Mouse (Mus musculus) embryonic fibroblast, embryonic 13.5 days (primary cell): ENCODE data around the gene Akt3. TPM values are rescaled to one million over a fixed set of nuclear protein-coding genes. Genes with fewer than 3 reads are reported as not detected.
A peak's percentile ranks its signal among the peaks of the same experiment; 100 is the strongest.

Experiments used
- H3K27ac ChIP-seq: 2 replicates; pipeline ENCODE4 v1.5.1; 2012; ENCODE audit warnings: low read length, control low read depth, inconsistent platforms; ENCODE audit not compliant: insufficient read depth
- H3K4me1 ChIP-seq: 2 replicates; pipeline ENCODE4 v1.6.1; 2011; ENCODE audit warnings: low read length; ENCODE audit not compliant: control insufficient read depth, insufficient read depth
- H3K4me3 ChIP-seq: 2 replicates; pipeline ENCODE4 v1.5.1; 2011; ENCODE audit warnings: mild to moderate bottlenecking, control low read depth, low read length; ENCODE audit not compliant: insufficient read depth
- CTCF ChIP-seq: IDR thresholded peaks from 2 replicates; pipeline ENCODE4 v1.5.1; 2011; ENCODE audit warnings: mild to moderate bottlenecking, control low read depth, low read length, moderate library complexity, borderline replicate concordance; ENCODE audit not compliant: insufficient read depth
- POLR2A ChIP-seq: IDR thresholded peaks from 2 replicates; pipeline ENCODE4 v1.6.1; 2011; ENCODE audit warnings: low read depth, mild to moderate bottlenecking, control low read depth, low read length, moderate library complexity
- polyA plus RNA-seq: library from polyadenylated mRNA; stranded (reverse); fragments of >200 nt; gene quantifications from 2 replicates; pipeline ENCODE4 v1.2.4, GENCODE M21; 2011; ENCODE audit warnings: low read depth; ENCODE audit not compliant: missing spikeins, insufficient read length

Gene Akt3
- polyA plus RNA-seq, 1 experiment: 44.7 TPM

DNA sequence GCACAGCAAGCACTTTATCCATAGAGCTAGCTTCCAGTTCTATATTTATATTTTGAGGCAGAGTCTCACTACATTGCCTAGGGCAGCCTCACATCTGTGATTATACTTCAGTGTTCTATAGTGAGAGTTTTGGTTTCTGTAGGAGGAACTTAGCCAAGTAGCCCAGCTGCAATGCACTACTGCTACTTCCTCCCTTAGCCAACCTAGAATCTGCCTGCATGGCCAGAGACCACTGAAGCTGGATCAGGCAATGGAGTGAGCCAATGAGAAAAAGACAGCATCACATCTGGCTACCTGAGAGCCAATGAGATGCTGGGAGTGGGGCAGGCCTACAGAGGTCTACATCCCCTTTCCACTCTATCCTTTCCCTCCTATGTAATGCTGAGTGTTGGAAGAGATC lies 192.3 kb downstream of the Akt3 start:
- H3K27ac ChIP-seq: no peak overlapping the region
- TF ChIP-seq POLR2A (no peak), CTCF (no peak)
- H3K4me3 ChIP-seq: no peak overlapping the region
- no peaks in the 10 kb centered on the region for H3K4me1 ChIP-seq

DNA sequence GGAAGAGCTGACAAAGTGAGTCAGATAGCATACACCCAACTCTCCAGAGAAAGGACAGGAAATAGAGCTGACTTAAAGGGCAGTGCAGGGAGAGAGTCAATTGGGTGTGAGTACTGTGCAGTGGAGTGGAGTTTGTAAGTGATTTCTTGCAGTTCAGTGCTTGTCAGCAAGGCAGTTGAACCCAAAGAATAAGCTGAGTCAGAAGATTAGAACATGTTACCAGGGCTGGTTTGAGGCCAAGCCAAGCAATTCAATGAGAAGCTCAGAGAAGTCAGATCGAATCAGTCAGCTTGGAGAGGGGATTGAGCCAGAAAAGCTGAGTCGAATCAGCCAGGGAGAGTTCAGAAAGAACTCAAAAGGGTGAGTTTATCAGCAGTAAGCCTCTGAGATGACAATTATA lies 196.2 kb downstream of the Akt3 start:
- TF ChIP-seq POLR2A: no peak
- no peak for TF ChIP-seq CTCF
- 0 out of 2 replicates have a peak overlapping the region, but pooled peaks have one; percentile 5 for H3K27ac ChIP-seq
- H3K4me3 ChIP-seq: no peak overlapping the region
- no peaks in the 10 kb centered on the region for H3K4me1 ChIP-seq

DNA sequence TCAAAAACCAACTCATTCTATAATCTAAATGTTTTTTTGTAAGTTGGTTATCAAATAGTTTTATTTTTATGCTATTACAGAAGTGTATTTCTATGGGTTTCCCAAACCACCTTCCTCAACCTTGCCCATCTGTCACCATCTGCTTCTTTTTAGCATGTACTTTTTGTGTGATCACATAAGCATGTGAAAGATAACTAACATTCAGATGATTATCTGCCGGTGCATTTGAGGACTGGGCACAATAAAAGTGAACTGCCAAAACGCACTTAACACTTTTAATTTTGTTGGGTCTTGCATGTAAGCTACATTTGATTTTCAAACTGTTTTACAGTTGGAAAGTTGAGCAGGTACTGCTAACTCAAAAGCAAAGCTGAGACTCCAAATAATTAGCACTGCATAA lies 203.1 kb downstream of the Akt3 start:
- TF ChIP-seq POLR2A (no peak), CTCF (no peak)
- no peak overlapping the region for H3K4me3 ChIP-seq
- H3K27ac ChIP-seq: no peak overlapping the region
- H3K4me1 ChIP-seq: no peaks in the 10 kb centered on the region

DNA sequence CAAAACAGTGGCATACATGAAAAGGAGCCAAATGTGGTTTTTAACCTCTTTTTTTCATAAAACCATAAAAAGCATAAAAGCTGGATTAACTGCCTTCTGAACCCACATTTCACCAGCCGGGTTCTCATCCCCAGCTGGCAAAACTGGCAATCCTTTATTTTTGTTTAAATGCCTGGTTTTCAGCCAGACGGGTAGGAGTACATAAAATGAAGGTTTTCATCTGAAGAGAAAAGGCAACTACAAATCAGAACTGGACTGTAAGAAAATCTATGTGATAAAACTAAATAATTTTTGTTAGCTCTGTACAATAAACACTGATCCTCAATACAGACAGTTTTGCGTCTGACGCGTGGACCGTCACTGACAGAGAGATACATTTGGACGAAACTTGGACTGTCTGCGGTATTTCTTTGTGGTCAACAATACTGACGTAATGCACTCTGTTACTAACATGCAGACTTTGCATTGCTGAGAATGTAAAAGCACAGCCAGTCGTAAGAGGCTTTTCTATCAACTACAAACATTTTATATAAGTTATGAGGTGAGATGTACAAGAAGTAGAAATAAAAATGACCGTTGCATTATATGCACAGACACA lies 206.5 kb downstream of the Akt3 start:
- TF ChIP-seq POLR2A: no peak
- no peak for TF ChIP-seq CTCF
- Histone ChIP-seq H3K4me3 (no peak overlapping the region), H3K4me1 (no peaks in the 10 kb centered on the region), H3K27ac (peak overlapping the region; percentile 51)

DNA sequence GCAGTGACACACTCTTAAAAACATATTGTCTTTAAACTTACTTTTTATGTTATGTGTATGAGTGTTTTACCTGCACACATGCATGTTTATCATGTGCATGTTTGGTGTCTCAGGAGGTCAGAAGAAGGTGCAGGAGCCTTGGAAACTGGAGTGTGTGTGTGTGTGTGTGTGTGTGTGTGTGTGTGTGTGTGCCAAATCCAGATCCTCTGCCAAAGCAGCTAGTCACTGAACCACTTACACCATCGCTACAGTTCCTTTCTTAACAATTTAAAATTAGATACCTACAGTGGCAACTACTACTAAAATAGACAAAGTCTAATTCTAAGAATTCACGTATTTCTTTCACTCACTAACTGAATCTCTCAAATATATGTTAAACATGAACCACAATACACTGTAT lies 209.2 kb downstream of the Akt3 start:
- no peak for TF ChIP-seq CTCF
- TF ChIP-seq POLR2A: no peak
- Histone ChIP-seq H3K27ac (no peak overlapping the region), H3K4me3 (no peak overlapping the region), H3K4me1 (no peaks in the 10 kb centered on the region)

DNA sequence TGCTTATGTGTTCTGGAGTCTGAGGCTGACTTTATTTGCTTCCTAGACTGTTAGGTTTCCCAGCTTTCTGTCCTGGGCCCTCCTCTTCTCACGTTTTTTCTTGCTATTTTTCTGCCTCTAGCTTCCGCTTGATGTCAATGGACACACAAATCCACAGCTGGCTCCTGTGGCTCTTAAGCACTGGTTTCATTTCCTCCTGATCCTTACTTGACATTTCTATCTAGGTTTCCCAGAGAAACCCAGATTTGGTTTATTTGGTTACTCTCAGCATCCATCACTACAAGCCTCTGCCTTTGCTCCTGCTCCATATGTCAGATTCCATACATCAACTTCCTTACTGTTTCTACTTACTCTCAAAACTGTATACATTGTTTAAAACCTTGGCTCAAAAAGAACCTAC lies 211.0 kb downstream of the Akt3 start:
- no peak overlapping the region for H3K4me3 ChIP-seq
- H3K27ac ChIP-seq: no peak overlapping the region
- H3K4me1 ChIP-seq: no peaks in the 10 kb centered on the region
- TF ChIP-seq CTCF: no peak
- no peak for TF ChIP-seq POLR2A

DNA sequence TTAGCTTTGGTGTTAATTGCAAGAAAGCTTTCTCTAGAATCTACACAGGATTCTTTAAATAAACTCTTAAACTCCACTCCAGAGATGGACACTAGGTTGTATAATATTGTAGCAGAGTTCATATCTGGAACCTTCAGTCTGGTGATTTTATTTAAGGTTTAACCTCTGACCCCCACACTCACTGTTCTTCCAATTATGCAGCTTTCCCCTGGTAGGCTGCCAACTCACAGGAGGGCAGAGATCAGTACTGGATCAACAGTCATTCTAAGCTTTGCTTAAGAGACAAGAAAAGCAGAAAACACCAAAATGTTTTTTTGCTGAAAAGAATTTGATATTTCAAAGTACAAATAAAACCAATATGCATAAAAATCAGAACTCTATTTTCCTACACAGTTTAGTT lies 212.1 kb downstream of the Akt3 start:
- no peak for TF ChIP-seq CTCF
- no peak for TF ChIP-seq POLR2A
- Histone ChIP-seq H3K4me1 (peaks cover 2% of the 10 kb centered on the region; the same call in 1 of the 2 replicates), H3K4me3 (no peak overlapping the region), H3K27ac (no peak overlapping the region)

DNA sequence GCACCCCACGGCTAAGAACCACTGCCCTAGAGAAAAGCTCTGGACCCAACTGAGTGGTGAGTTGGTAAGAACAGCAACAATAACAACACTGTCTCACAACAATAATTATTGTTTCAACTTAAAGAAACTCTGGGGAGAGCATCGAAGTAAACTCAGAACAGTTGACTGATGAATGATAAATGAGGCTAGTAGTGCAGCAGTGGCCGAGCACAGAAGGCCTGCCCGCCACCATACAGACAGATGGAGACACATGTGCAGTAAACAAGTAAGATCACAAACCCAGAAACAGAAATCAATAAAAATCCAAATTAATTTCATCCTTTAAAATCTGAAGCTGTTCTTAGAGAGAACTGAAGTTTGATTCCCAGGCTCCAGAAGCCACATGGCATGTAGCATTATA lies 217.9 kb downstream of the Akt3 start:
- no peak overlapping the region for H3K4me3 ChIP-seq
- TF ChIP-seq CTCF (no peak), POLR2A (no peak)
- H3K4me1 ChIP-seq: peaks cover 2% of the 10 kb centered on the region; the same call in 1 of the 2 replicates
- no peak overlapping the region for H3K27ac ChIP-seq

DNA sequence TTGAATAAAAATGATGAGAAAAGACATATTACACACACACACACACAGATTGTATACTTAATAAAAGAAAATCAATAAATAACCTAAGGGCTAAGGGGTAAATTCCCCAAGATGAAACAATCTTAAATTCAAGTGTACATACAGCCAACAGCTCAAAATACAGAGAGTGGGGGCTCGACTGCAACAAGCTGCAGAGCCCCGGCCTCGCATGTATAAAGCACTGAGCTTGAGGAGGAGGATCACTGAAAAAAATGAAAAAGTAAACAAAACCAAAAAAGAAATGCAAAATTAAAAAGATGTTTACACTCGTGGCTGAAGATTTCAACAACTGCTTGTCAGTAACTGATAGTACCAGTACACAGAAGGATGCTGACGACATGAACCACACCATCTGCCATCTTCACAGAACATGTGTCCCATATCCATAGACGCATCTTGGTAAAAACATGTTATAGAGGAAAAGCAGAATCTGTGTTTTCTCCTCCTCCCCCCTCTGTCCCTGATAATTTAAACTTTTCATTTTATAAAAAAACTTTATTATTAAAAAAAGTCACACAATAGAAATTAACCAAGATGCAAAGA lies 218.8 kb downstream of the Akt3 start:
- H3K4me3 ChIP-seq: no peak overlapping the region
- peaks cover 2% of the 10 kb centered on the region; the same call in 1 of the 2 replicates for H3K4me1 ChIP-seq
- H3K27ac ChIP-seq: no peak overlapping the region
- TF ChIP-seq CTCF: no peak
- TF ChIP-seq POLR2A: no peak

DNA sequence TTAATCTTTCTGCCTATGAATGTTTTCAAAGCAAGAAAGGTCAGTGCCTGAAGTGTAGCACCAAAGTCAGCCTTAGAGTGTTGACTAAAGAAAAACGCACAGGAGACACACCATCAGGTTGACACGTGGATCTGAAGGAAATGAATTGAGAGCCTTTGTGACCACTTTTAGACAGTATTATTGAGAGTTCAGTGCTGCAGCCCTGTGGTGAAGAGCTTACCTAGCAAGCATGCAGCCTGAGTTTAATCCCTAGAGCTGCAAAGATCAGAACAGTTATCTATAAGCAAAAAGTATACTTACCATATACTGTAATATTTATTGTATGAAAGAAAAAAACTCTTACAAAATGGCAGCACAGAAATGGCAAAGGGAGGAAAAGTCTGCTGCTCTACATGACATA lies 219.6 kb downstream of the Akt3 start:
- H3K4me1 ChIP-seq: peaks cover 2% of the 10 kb centered on the region; the same call in 1 of the 2 replicates
- H3K27ac ChIP-seq: no peak overlapping the region
- no peak overlapping the region for H3K4me3 ChIP-seq
- TF ChIP-seq POLR2A (no peak), CTCF (no peak)
